Mouse (Mus musculus): ENCODE results near the gene Amigo1.
"Not testable (repeated sequence)": the region's sequence is repeated elsewhere in the genome, so short reads cannot be mapped to it uniquely, and the experiment has no call there.

Gene Amigo1

GRCm38 (mm10) chr3:108210771-108211139 lies 24.6 kb downstream of the Amigo1 start, which contains the start of gene Atxn7l2:
Atxn7l2 (minus strand) TSS chr3:108210934.
- DNase-seq: no peak

DNA sequence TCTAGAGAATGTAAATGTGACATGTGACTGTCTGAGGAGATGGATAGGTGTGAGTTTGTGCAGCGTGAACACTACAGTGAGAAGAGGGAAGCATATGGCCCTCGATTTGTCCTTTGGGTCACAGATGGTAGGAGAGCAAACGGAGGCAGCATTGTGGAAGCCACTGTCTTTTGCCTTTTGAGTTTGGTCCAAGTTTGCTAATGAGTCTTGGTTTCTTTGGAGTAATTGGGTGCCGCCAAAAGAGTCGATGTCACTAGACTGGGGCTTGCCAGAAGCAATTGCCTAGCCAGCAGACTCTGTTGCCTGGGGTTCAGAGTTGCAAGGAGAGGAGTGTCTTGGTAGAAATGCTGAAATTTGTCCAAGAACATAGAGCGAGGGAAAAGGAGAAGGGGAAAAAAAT lies 25.7 kb downstream of the Amigo1 start:
- DNase-seq: no peak

DNA sequence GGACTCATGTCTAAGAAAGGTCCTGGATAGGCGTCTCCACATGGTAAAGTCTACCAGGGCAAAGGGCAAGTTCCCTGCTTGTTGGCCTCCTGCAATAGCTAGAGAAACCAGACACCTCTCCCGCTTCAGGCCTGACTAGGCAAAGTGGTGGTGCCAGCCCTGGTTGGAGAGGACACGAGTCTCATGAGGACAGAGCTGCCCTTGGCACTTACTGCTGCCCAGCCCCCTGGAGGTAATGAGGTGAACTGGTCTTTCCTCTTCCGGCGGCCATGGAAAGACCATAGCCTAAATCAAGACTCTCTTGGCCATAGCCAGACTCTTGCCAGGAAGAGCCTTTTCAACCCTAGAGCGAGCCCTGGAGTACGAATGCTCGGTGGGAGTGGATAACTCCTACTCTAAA lies 26.3 kb downstream of the Amigo1 start:
- no peak for DNase-seq

DNA sequence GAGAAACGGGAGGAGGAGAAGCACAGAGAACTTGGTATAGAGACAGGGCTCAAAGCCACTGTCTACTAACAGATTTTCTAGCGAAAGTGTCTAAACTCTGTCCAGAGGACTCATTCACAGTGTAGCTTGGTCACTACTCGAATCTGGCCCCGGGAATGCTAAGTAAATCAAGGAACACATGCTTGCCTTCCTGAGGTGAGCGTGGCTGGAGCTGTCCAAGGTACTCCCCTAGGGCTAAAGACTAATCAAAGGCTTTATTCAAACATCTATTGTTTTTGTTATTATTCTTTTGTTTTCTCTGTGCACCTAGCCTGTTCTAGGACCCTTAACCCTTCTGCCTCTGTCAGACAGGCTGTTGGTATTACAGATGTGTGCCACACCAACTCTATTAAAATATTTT lies 28.6 kb downstream of the Amigo1 start:
- DNase-seq: no peak

- no peak for DNase-seq
Observed at GRCm38 (mm10) chr3:108220661-108221060, 34.5 kb downstream of the Amigo1 start.

- DNase-seq: no peak
Observed at GRCm38 (mm10) chr3:108225711-108226557, 39.8 kb downstream of the Amigo1 start.

DNA sequence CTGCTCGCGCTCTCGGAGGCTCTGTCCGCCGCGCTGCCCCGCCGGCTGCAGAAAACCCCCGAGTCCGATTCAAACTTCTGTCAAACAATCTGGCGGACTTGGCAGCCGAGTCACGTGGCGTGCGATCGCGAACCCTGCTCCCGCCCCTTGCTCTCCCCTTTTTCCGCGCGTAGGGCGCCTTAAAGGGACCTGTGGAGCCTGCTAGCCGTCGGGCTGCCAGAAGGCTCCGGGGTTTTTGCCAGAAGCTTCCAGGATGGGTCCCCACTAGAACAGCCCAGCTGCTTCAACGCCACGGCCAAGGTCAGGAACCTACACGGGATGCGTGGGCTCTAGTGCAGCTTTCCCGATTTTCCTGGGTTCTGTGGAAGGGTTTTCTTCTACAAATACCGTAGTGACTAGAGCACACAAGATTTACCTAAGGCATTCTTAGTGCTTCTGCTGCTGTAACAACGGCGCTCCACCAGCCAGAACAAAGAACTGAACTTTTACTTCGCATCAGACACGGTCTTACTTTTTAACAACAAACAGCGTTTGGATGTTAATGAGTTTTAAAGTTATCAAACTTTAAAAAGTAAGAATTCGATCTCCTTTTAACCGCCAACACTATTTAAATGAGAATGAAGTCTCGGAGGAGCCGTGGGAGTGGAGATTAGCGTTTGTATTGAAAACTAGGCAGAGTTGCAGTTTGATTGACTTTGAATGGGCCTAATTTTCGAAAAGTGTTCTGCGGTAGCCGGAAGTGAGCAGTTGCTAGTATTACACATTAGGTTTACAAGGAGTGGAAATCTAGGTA lies 40.6 kb downstream of the Amigo1 start, which contains the start of gene Sypl2:
Sypl2 (minus strand) TSS at position 91 of the 793 bp plus-strand sequence.
- peak; percentile 12 to 34 for DNase-seq

GRCm38 (mm10) chr3:108227521-108227920 lies 41.4 kb downstream of the Amigo1 start:
- DNase-seq: no peak

DNA sequence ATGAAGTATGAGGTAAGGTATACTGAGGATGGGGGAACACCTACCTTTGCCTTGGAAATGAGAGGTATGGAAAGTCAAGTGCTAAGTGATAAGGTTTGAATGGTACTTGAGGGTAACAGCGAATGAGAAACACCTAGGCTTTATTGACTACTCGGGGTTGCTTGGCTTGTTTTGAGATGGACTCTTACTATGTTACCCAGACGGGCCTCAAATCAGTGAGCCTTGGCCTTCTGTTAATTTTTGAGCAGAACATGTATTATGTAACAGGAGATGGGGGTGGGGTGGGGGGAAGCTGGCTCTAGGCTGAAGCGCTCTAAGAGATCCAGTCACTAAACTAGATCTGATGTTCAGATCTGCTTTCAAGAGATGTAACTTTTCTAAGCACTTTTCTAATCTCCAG lies 45.5 kb downstream of the Amigo1 start:
- no peak for DNase-seq

GRCm38 (mm10) chr3:108237474-108238102 lies 51.5 kb downstream of the Amigo1 start:
- not testable (repeated sequence) for DNase-seq

- no peak for DNase-seq
Observed at GRCm38 (mm10) chr3:108241243-108241839, 55.2 kb downstream of the Amigo1 start.

All from spleen, adult 18-20 months (tissue).